Mouse (Mus musculus) retina, postnatal 7 days (tissue): ENCODE results near the gene Setd4.
"Not testable (repeated sequence)": the region's sequence is repeated elsewhere in the genome, so short reads cannot be mapped to it uniquely, and the experiment has no call there.

Experiments
- DNase-seq: peaks from one replicate; pipeline ENCODE4 v3.0.0-alpha.2; 2012; ENCODE audit warnings: low read depth, low spot score

The Setd4 gene

GRCm38 (mm10) chr16:93603439-93604212 is at the start of gene Setd4:
Gene Setd4 (minus strand): TSS chr16:93604063.
- peak; percentile 83 for DNase-seq

GRCm38 (mm10) chr16:93648441-93649183 is 44.7 kb upstream of the Setd4 start:
- DNase-seq: no peak

- no peak for DNase-seq
Observed at GRCm38 (mm10) chr16:93644006-93644405, 40.1 kb upstream of the Setd4 start.

- DNase-seq: no peak
Observed at GRCm38 (mm10) chr16:93627761-93628400, 24.0 kb upstream of the Setd4 start, which contains the start of gene Gm5678. Gene Gm5678 (plus strand): TSS chr16:93628097.

- no peak for DNase-seq
Observed at GRCm38 (mm10) chr16:93626745-93627144, 22.9 kb upstream of the Setd4 start.

GRCm38 (mm10) chr16:93624671-93625070 is 20.8 kb upstream of the Setd4 start:
- DNase-seq: no peak

- not testable (repeated sequence) for DNase-seq
Observed at GRCm38 (mm10) chr16:93623759-93624158, 19.9 kb upstream of the Setd4 start.

GRCm38 (mm10) chr16:93615118-93615870 is 11.4 kb upstream of the Setd4 start:
- DNase-seq: peak; percentile 33

GRCm38 (mm10) chr16:93610961-93611360 is 7.1 kb upstream of the Setd4 start:
- DNase-seq: no peak

- DNase-seq: no peak
Observed at GRCm38 (mm10) chr16:93609796-93610195, 5.9 kb upstream of the Setd4 start.

- no peak for DNase-seq
Observed at GRCm38 (mm10) chr16:93608731-93609130, 4.9 kb upstream of the Setd4 start.

- peak; percentile 75 for DNase-seq
Observed at GRCm38 (mm10) chr16:93607669-93608101, 3.8 kb upstream of the Setd4 start.

- no peak for DNase-seq
Observed at GRCm38 (mm10) chr16:93606146-93606545, 2.3 kb upstream of the Setd4 start.

GRCm38 (mm10) chr16:93605553-93605952 is 1.7 kb upstream of the Setd4 start, which contains the start of gene Cbr1:
Gene Cbr1 (plus strand): TSS chr16:93605853.
- DNase-seq: no peak

- DNase-seq: no peak
Observed at GRCm38 (mm10) chr16:93604481-93604969, 662 bp upstream of the Setd4 start.

- DNase-seq: no peak
Observed at GRCm38 (mm10) chr16:93599461-93599860, 4.4 kb downstream of the Setd4 start.

GRCm38 (mm10) chr16:93597551-93597950 is 6.3 kb downstream of the Setd4 start:
- DNase-seq: no peak

GRCm38 (mm10) chr16:93596807-93597206 is 7.1 kb downstream of the Setd4 start:
- DNase-seq: no peak

- no peak for DNase-seq
Observed at GRCm38 (mm10) chr16:93595766-93596165, 8.1 kb downstream of the Setd4 start.

- no peak for DNase-seq
Observed at GRCm38 (mm10) chr16:93594448-93594847, 9.4 kb downstream of the Setd4 start.

GRCm38 (mm10) chr16:93593406-93593805 is 10.5 kb downstream of the Setd4 start:
- DNase-seq: no peak
